Mouse (Mus musculus) small intestine, adult 2 months (tissue): ENCODE data around the gene Wasf1.

Experiments
- CTCF ChIP-seq: fragments of 200-500 bp; IDR thresholded peaks from 2 replicates; pipeline ENCODE4 v1.5.1; 2012; ENCODE audit warnings: low read depth, mild to moderate bottlenecking, control low read depth, inconsistent platforms, low read length, moderate library complexity, mixed read lengths; ENCODE audit not compliant: insufficient replicate concordance, insufficient read length; ENCODE audit errors: extremely low read depth
- POLR2A ChIP-seq: fragments of 200-500 bp; IDR thresholded peaks from 2 replicates; pipeline ENCODE4 v1.6.1; 2012; ENCODE audit warnings: low read depth, mild to moderate bottlenecking, control low read depth, inconsistent platforms, low read length, moderate library complexity

GRCm38 (mm10) chr10:40969372-40970033 is 86.2 kb downstream of the Wasf1 start:
- TF ChIP-seq CTCF (no peak), POLR2A (no peak)
